Mouse (Mus musculus) kidney, postnatal 36 days (tissue): ENCODE data around the gene Kbtbd7.
"Not testable (repeated sequence)": the region's sequence is repeated elsewhere in the genome, so short reads cannot be mapped to it uniquely, and the experiment has no call there.

Experiments used
- DNase-seq, 2 experiments: peaks; one replicate each; pipeline ENCODE4 v3.0.0; 2021 to 2022; ENCODE audit warnings: mixed read lengths in 2 of 2

Gene Kbtbd7

GRCm38 (mm10) chr14:79451681-79452590 is 25.6 kb downstream of the Kbtbd7 start, which contains the start of gene Kbtbd6:
Gene Kbtbd6 (plus strand): TSS chr14:79451835.
- DNase-seq: peak; percentile 85 to 88

GRCm38 (mm10) chr14:79452591-79452934 is 26.3 kb downstream of the Kbtbd7 start:
- DNase-seq: not testable (repeated sequence)

GRCm38 (mm10) chr14:79460401-79460800 is 34.1 kb downstream of the Kbtbd7 start:
- no peak for DNase-seq

- DNase-seq: no peak
Observed at GRCm38 (mm10) chr14:79460988-79461387, 34.7 kb downstream of the Kbtbd7 start.

- DNase-seq: no peak
Observed at GRCm38 (mm10) chr14:79465623-79466022, 39.3 kb downstream of the Kbtbd7 start.

- DNase-seq: peak; percentile 65 to 89
Observed at GRCm38 (mm10) chr14:79467621-79468020, 41.3 kb downstream of the Kbtbd7 start.

GRCm38 (mm10) chr14:79473384-79473783 is 47.1 kb downstream of the Kbtbd7 start:
- DNase-seq: no peak
